Mouse (Mus musculus) NIH3T3 (cell line): ENCODE results near the gene Tmem42.
A peak's percentile ranks its signal among the peaks of the same experiment; 100 is the strongest.

Source experiments
- DNase-seq: peaks from one replicate; pipeline ENCODE4 v3.0.0-alpha.2; 2012; ENCODE audit warnings: low read depth

Gene Tmem42

DNA sequence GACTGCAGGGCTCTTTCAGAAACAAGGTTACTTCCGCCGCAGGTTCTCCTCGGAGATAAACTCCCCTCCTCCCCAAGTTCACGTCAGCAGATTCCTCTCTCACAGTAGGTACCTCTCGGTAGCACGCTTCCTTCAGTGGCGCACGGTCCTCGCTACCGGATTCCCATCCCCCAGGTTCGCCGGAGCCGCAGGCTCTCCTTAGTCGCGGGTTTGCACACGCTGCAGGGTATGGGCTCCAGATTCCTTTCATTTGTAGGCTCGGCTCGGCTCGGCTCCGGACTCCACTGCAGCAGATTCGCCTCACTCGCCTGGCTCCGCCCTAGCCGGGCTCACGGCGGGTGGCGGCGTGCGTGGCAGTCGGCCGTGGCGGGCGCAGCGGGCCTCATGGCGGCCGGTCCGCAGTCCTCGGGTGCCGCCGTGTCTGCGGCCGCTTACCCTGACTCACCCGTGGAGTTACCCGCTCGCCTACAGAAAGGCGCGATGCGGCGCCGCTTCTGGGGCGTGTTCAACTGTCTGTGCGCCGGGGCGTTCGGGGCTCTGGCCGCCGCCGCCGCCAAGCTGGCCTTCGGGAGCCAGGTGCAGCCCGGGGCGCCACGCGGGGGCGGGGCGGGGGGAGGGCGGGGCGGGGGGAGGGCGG lies at the start of gene Tmem42:
Gene Tmem42 (plus strand): TSS at position 332 of the 637 bp plus-strand sequence.
- peak; percentile 88 for DNase-seq

DNA sequence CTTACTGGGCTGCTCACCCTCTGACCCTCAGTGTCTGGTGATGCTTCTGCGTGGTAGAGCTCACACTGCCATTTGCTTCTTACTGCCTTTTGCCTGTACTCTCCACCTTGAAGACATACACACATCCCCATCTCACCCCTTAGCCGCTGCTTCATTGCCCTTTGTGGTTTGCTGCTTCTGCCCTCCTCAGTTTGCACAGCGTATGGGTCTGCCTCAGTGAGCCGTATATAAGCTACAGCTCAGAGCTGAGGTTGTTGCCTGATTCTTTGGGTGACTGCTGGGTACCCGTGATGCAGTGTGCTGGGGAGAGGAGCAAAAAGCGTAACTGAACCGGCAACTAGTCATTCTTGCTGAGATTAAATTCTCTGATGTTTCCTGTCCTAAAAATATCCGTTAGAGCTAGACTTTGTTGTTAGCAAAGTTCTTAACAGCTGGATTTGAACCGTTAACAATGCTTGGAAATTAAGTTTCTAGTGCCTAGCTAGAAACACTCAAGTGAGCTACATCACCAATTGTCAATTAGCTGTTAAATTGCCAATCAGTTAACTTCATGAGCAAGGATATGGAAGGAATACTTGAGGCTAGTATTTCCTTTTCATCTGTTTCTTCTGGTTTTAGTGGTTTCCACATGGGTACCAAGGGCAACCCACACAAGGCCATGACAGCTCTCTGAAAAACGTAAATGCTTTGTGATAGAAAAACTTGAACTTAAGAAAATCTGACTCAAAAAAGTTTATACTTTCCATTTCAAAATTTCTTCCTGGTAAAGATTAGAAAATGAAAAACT lies 22.5 kb upstream of the Tmem42 start:
- DNase-seq: no peak

DNA sequence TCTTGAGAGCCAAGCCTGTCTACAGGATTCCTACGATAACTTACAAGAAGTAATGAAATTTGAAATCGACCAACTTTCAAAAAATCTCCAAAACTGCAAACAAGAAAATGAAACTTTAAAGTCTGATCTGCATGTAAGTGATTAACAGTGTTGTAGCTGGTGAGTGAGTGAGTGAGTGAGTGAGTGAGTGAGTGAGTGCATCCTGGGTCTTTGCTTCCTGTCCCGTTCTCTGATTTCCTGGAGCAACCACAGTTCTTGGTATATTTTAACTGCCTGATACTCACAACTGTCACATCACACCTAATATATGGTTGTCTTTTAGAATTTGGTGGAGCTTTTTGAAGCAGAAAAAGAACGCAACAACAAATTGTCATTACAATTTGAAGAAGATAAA lies 21.9 kb upstream of the Tmem42 start:
- DNase-seq: no peak

DNA sequence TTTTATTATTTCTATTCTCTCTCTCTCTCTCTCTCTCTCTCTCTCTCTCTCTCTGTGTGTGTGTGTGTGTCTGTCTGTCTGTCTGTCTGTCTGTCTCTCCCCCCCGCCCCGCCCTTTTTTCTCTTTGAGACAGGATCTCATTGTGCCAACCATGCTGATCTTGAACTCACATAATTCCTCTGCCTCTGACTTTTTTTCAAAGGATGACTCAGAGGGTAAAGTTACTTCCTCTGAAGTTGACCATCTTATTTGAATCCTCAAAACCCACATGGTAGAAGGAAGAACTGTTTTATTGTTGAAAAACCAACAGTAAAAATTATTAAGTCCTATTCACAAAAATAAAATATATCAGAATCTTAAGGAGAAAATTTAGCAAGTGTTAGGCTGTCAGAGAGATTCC lies 16.4 kb upstream of the Tmem42 start:
- DNase-seq: no peak

DNA sequence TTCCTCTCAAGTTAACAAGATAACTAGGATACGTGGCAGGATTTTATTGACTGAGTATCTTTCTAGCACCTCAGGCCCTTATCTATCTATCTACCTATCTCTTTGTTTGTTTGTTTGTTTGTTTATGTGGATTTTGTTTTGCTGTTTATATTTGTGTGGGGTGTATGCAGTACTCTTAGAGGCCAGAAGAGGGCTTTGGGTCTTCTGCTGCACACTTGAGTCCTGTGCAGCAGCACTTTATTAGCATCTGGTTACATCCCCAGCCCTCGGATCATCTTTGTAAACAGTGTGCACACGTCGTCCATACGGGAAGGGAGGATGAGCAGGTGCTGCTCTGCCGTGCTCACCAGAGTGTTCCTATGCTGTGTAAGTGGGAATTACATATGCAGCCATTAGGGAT lies 15.1 kb upstream of the Tmem42 start:
- DNase-seq: peak; percentile 25

DNA sequence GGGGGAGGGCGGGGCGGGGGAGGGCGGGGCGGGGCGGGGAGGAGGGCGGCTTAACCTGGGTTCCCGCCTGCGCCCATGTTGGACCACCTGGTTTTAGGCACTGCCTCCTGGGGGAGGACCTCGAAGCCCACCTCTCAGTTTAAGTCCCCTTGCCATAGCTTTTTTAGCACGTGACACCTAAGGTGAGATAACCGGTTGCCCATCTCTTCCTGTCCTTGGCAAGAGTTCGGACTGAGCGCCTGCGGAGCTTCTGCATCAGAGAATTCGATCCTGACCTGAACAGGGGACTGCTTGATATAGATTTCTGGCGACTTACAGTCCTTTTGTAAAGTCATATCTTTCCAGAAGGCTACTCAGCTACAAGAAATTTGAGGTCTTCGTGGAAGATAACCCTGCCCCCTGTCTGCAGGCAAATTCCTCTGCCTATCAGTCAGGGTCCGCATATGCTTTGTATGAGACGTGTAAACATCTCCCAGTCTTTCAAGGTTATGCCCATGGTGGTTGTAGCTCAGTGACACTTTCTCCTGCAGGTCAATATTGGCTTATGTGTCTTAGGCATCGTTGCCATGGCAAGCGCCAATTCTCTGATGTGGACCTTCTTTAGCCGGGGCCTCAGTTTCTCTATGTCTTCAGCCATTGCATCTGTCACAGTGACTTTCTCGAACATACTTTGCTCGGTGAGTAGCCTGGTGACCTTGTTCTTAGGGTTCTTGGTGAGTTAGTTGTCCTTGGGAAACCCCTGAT lies 682 bp downstream of the Tmem42 start:
- no peak for DNase-seq

DNA sequence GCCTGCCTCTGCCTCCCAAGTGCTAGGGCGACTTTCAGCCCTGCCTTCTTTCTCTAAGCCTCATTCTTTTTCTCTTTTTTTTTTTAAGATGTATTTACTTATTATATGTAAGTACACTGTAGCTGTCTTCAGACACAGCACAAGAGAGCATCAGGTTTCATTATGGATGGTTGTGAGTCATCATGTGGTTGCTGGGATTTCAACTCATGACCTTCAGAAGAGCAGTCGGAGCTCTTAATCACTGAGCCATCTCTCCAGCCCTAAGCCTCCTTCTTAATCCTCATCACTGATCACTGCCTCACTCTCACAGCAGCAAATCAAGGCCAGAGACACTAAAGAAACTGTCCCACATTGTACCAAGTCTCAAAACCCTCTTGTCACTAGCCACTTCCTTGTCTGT lies 3.1 kb downstream of the Tmem42 start:
- DNase-seq: peak; percentile 73

DNA sequence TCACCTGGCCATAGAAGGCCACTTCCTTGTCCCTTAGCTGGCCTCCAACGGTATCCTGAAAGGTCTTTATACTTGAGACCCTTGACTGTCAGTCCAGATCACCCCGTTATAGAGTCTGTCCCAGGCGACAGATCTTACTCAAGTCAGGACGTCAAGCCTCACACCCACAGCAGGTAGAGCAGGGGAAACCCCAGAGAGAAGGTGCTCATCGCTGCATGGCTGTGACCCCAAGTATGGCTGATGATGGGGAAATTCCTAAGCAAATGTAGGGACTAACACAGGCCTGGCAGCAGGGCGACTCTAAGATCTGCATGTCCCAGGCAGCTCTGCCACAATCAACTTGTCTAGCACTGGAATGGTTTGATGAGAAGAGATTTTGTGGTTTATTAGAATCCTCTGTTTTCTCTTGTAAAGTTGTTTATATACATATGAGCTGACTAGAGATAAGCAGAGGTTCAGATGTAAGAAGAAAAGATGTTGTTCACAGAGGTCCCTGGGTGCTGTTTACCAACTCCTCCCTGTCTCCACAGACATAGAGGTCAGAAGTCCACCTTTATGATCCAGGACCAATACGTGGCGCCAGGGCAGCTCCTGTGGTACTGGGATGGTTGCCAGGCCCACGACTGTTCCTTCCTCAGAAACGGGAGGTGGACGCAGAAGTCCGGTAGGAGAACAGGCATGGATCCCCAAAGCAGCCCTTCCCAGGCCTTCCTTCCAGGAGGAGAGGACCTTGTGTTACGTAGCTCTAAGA lies 10.5 kb downstream of the Tmem42 start:
- DNase-seq: no peak

DNA sequence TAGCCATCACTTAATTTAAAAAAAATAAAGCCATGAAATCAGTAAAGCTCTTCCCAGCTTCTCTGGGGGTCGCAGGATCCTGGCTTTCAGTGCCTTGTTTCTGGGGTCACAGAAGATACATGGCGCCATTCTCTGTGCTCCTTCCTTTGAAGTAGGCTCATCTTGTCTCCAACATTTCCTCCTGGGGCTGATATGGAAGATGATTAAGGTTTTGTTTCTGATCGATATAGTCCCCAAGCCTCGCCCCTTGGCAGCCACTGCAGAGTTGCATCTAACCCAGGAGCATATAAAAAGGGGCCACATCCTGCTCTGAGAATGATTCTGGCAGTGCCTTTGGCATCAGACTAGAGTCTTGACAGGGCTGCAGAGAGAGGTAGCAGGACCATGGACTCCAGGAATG lies 13.3 kb downstream of the Tmem42 start, which contains the start of gene Tgm4:
Gene Tgm4 (plus strand): TSS at position 301 of the 400 bp plus-strand sequence.
- no peak for DNase-seq

DNA sequence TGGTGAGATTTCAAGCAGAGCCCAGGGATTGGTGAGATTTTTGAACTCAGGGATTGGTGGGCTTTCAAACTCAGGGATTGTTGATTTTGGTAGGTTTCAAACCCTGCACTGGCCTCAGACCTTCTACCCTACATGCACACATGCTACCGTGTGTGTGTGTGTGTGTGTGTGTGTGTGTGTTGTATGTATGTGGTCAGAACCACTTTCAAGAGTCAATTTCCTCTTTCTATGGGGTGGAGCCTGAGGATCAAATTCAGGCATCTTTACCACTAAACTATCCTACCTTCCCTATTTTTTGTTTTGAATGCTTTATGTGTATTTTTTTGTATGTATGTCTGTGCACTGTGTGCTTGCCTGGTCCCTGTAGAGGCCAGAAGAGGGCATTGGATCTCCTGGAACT lies 26.5 kb downstream of the Tmem42 start:
- no peak for DNase-seq

DNA sequence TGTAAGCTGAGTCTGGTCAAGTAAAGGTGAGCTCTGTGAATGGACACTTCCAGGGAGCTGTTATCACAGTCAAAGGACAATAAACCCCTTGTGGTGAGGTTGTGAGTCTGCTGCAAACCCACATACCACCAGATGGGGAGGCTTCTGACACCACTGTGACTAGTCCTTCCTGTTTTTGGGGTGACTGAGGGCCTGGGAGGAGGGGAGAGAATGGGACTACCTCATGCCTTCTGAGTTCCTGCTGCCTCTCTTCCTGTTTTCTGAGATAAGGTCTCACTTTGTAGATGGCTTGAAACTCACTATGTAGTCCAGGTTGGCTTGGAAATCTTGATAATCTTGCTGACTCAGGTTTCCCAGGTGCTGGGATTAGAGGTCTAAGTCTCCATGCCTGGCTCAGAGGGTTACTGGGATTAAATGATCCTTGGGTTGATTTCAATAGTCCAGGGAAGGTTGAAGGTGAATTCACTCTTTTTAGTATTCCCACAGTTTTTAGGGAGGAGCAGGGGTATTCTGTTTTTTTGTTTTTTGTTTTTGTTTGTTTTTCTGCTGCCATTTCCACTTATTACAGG lies 37.7 kb downstream of the Tmem42 start:
- DNase-seq: no peak

DNA sequence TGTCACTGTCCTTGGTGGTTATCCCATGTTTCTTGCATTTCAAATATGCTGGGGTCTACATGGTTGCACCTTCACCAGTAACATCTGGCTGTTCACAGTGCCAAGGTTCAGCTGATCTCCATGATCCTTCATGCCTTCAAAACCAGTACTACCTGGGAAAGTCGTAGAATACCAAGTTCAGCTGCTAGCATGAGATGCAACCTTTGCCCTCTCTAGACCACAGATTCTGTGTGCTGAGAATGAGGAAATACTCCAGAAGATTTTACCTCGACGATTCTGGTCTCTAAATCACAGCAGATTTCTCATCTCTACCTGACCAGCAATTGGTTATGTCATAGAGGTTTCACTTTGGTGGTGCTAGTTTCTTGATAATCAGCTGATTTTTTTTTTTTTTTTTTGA lies 39.0 kb downstream of the Tmem42 start:
- no peak for DNase-seq
